Mouse (Mus musculus): Measurements from ENCODE around the gene Pdia4. TPM values are rescaled to one million over a fixed set of nuclear protein-coding genes. Genes with fewer than 3 reads are reported as not detected.
"Not testable (repeated sequence)": the region's sequence is repeated elsewhere in the genome, so short reads cannot be mapped to it uniquely, and the experiment has no call there.

The Pdia4 gene
- 100 to 1,000 TPM in 2 of 4 experiments, 10 to 100 TPM in 2; 98.3 to 114 (median 107) TPM for total RNA-seq (2022)

DNA sequence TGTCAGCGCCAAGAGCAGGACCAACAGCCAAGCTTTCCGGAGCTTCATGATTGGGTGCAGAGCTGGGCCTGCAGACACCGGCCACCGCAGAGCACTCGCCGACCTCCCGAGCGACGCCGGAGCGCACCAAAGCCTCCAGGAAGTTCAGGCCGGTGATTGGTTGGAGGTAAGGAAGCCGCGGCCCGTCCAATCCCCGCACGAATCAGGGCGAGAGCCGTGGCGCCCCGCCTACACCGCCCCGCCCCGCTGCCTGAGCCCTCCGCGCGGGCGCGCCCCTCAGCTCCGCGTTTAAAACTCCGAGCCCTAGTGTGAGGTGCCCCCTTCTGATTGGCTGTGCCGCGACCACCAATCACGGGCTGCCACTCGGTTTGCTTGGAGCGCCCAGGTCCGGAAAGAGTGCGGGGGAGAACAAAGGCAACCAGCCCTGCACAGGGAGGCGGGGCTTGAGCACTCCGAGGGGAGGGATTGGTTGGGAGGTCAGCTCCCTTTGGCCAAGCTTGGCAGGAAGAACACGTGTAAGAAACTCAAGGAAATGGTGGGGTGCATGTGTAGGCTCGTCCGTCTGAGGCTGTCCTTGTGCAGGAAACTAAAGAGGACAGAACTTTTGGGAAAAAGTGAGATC is at the start of gene Pdia4:
Gene Pdia4, minus strand, starts transcription at position 174 of the 622 bp plus-strand sequence.
- DNase-seq: peak; percentile 99

- DNase-seq: not testable (repeated sequence)
These were observed 44.5 kb upstream of the Pdia4 start for GRCm38 (mm10) chr6:47857729-47858128.

- DNase-seq: no peak
These were observed 44.0 kb upstream of the Pdia4 start for GRCm38 (mm10) chr6:47857241-47857640.

DNA sequence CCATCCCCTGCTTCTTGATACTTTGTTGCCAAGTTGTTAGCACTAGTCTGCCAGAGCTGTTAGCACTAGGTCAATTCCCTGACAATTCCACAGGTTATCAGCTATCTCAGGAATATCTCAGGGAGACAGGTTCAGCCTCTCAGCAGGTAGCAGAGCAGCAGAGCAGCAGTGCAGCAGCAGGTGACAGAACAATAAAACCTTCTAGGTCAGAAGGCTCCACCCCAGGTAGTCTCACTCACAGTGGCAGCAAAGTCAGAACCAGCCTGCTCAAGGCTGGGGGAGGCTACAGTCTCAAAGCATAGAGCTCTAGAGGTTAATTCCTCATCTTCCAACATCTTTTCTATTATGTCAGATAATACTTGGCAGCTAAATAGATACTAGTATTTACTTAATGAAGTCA is 32.5 kb upstream of the Pdia4 start:
- no peak for DNase-seq

- DNase-seq: no peak
These were observed 29.1 kb upstream of the Pdia4 start for GRCm38 (mm10) chr6:47842337-47842736.

DNA sequence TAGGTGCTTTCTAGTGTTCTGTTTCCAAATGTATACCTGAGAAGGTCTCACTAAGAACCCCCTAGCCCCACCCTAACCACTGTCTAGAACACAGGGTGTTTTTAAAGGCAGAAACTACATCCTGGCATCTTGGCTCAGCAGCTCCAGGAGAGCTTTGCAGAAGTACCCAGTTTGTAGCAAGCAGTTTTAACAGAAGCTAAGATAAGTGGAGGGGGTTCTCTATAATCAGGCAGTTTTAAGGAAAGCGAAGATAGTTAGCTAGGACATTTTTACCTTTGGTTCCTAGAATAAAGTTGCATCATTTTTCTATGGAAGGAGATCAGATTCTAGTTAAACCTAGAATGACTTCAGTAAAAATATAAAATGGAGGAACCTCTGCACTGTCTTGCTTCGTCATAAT is 28.6 kb upstream of the Pdia4 start:
- DNase-seq: no peak

GRCm38 (mm10) chr6:47841077-47841476 is 27.8 kb upstream of the Pdia4 start:
- DNase-seq: no peak

GRCm38 (mm10) chr6:47837630-47838029 is 24.4 kb upstream of the Pdia4 start:
- no peak for DNase-seq

DNA sequence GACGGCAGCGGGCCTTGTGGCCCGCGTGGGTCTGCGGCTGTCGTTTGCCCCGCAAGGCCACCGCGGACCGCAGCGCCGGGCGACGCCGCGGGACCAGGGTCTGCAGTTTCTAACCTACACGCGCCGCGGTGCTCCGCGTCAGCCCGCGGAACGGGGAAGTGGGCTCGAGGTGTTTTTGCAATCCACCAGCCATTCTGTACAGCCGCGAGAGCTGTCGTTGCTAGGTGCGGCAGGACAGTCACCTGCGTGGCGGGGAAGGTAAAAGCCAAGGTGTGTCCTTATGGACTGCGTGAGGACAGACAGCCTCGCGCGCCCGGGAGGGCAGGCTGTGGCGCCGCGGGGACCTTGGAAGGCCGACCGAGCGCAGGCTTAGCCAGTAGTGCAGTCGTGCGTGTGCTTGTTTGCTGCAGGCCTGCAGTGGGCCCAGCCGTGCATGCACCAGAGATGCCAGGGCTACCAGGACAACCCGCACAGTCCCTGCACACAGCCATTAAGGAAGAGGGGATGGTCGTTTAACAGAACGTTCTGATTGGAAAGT is 22.8 kb upstream of the Pdia4 start:
- peak; percentile 35 for DNase-seq

DNA sequence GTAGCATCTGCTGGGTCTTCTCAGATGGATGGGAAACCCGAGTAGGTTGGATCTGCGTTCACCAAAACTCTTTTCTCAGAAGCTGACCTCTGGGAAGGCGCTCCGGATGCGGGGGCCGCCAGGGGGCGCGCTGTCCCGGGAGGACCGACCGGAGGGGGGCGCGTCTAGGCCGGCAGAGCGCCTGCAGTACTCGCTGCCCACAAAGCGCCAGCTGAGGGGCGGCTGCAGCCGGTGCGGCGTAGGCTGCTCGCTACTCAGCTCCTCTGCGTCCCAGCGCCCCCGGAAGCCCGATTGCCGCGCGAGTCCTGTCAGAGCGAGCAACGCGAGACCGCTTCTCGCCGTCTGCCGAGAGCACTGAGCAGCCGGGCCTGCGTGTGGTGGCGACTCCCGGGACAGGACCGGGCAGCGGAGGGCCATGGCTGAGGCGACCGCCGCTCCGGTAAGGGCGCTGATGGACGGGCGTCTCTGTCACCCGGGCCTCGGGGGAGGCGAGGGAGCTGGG is 22.3 kb upstream of the Pdia4 start, which contains the start of gene Zfp398:
Gene Zfp398, plus strand, starts transcription at position 180 of the 502 bp plus-strand sequence.
- peak; percentile 92 for DNase-seq

- no peak for DNase-seq
These were observed 19.0 kb upstream of the Pdia4 start for GRCm38 (mm10) chr6:47832220-47832619.

GRCm38 (mm10) chr6:47830104-47831078 is 17.2 kb upstream of the Pdia4 start, which contains the start of gene Zfp786:
Gene Zfp786, minus strand, starts transcription at chr6:47830867.
- peak; percentile 82 for DNase-seq

DNA sequence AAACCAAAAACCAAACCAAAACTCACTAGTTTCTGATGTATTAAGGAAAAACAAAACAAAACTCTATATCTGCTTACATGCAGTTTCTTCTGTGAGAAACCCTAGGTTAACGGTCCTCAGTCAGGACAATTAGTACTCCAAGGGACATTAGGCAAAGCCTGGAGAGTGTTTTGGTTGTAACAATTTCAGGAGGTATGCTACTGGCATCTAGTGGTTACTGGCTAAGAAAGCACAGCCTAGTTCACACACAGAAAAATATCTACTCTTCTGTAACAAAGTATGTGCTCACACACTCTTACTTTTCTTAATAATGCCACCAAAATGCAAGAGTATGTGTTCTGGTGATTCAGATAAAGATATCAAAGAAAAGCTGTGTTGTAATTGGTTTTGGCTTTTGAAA is 15.7 kb upstream of the Pdia4 start:
- DNase-seq: no peak

DNA sequence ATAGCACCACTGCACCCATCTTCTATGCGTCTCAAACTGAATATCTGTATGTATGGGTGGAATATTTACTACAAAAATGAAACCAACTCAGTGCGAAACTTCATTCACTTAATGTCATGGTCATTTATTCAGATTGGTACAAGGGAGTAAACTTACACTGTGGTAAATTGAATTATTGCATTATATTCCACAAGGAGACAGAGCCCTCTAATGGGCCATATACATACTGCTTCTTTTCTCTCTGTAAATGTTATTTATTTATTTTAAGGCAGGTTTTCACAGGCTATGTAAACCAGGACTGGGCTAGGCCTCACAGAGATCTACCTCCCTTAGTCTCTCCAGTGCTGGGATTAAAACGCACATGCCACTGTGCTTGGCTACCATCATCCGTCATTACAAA is 14.2 kb upstream of the Pdia4 start:
- DNase-seq: no peak

DNA sequence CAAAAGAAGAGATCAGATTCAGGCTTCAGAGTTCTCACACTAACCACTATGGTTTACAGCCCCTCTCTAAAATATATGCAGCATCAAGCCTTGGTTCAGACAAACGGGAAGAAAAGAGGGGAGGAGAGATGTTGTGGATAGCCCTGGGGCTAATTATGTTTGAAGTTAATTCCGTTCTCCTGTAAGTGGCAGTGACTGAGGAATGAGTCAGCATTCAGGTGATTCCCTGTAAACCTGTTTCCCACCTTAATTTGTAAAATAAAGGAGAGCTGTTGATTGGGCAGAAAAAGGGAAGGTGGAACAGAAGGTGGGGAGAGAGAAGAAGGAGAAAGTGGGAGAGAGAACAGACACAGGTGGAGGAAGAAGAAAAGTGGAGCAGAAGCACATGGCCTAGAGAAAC is 11.0 kb upstream of the Pdia4 start:
- DNase-seq: no peak

GRCm38 (mm10) chr6:47821776-47822175 is 8.5 kb upstream of the Pdia4 start:
- no peak for DNase-seq

GRCm38 (mm10) chr6:47821236-47821635 is 8.0 kb upstream of the Pdia4 start:
- DNase-seq: no peak

DNA sequence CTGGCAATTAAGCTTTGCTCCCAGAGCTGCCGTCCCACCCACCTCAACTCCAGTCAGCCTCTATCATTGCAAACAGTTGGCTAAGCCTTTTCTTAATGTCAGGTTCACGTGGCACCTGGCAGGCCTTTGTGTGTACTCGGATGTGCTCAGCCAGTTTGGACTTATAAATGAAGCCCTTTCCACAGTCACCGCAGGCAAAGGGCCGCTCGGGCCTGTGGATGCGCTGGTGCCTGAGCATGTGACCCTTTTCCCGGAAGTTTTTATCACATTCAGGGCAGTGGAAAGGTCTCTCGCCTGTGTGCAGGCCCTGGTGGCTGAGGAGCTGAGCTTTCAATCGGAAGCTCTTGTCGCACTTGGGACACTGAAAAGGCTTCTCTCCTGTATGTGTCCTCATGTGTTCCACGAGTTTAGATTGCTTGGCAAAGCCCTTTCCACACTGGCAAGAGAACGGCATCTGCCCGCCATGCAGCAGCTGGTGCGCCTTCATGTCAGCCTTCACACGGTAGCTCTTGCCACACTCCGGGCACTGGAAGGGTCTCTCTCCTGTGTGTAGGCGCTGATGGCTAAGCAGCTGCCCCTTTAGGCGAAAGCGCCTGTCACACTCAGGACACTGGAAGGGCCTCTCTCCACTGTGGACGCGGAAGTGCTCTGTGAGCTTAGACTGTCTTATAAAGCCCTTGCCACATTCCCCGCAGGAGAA is 6.5 kb upstream of the Pdia4 start:
- DNase-seq: no peak

DNA sequence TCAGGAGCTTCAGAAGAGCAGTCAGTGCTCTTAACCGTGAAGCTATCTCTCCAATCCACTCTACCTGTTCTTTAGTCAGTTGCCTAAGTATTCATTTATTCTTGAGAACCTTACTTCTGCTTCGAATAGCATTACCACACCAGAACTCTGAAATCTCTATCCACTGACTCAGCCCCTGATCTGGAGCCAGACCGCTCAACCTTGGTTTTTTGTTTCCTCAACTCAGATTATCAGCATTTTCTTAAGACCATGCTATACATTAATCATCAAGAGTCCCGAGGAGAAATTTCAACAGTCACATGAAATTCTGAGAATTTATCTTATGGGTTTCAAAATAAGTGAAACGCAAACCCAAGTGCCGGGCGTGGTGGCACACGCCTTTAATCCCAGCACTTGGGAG is 5.5 kb upstream of the Pdia4 start:
- DNase-seq: no peak

GRCm38 (mm10) chr6:47816151-47816550 is 2.9 kb upstream of the Pdia4 start:
- no peak for DNase-seq

DNA sequence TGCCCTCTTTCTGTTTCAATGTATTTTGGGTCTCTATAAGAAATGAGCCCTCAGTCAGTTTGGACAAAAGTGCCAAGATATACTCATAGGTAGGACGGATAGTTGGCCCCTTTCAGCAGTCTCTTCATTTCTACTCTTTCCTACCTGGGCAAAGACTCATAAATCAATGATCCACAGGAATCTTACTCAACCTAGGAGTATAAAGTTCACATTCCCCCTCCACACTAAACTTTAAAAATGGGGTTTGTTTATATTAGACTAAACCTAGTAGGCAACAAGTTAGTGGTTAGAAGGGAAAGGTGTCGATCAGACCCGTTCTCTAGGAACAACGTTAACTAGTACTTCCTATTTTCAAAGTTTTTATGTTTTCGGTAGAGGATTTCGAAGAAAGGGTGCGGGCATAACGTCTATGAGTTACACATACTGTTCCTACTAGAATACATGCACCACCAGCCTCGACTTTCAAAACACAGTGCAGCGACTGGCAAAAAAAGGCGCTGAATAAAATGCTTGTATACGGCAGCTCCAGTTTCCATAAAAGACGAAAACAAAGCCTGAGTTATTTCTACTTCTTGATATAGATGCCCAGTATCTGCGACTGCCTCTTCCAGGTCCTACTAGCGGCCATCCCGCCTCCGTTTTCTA is 837 bp downstream of the Pdia4 start:
- no peak for DNase-seq

DNA sequence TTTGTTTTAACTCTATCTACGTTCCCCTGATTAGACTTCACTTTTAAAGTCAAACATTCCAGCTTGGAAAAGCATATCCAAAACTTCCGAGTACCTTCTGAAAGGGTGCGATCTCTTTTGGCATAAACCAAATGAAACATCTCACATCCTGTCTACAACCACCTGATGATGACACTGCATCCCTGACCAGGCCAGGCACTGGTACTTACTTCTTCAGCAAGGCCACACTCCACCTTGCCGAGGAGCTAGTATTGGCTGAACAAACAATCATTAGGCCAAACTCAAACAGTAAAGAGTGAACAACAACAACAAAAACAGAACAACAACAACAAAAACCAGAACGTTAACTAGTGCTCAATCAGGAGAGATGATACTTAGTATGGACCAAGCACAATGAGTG is 1.9 kb downstream of the Pdia4 start:
- no peak for DNase-seq

All from adrenal gland, adult 8-10 months (tissue).